In genomic region chr6:35539304-35540009, GRCm38 (mm10) we compare ENCODE assay signal across 8 mouse cellular contexts. TPM values are rescaled to one million over a fixed set of nuclear protein-coding genes. Genes with fewer than 3 reads are reported as not detected.
DNase-seq lines count a peak whose midpoint lies in the region; ATAC-seq and TF ChIP-seq lines count a peak whose summit lies in the region.

Gene Mtpn, minus strand, starts transcription at chr6:35539888.

- no peak for TF ChIP-seq CTCF in liver, embryonic 14.5 days (IDR thresholded peaks at IDR 0.05; ENCODE audit: low read depth)
- TF ChIP-seq CTCF in stomach, postnatal 0 days (IDR thresholded peaks at IDR 0.05; ENCODE audit: low read depth) = peak; percentile 4; the same call in 1 of the 2 replicates

- peaks cover 16% of the 10 kb centered on the region for H3K4me1 ChIP-seq in forebrain, embryonic 10.5 days
- H3K4me1 ChIP-seq in heart, embryonic 15.5 days (replicated peaks) = peaks cover 12% of the 10 kb centered on the region; the same call in 1 of the 2 replicates
- peaks cover 2 to 4% of the 10 kb centered on the region in 2 experiments; a peak in 2 of 4 replicates for H3K4me1 ChIP-seq in liver, embryonic 14.5 days (replicated peaks; ENCODE audit: control insufficient read depth in 2 of 2, insufficient read depth in 2 of 2, low read length in 1 of 2)
- peaks cover 7% of the 10 kb centered on the region; the same call in 1 of the 2 replicates for H3K4me1 ChIP-seq in neural tube, embryonic 11.5 days (ENCODE audit: control insufficient read depth, insufficient read depth, low read length)
- no peaks in the 10 kb centered on the region for H3K4me1 ChIP-seq in stomach, postnatal 0 days (replicated peaks; ENCODE audit: control insufficient read depth, insufficient read depth)

- H3K27me3 ChIP-seq in forebrain, embryonic 10.5 days (ENCODE audit: poor library complexity, severe bottlenecking) = no peaks in the 10 kb centered on the region
- no peaks in the 10 kb centered on the region for H3K27me3 ChIP-seq in heart, embryonic 15.5 days
- H3K27me3 ChIP-seq in liver, embryonic 14.5 days (ENCODE audit: control insufficient read depth, insufficient read depth, low read length) = no peaks in the 10 kb centered on the region
- no peaks in the 10 kb centered on the region for H3K27me3 ChIP-seq in neural tube, embryonic 11.5 days (ENCODE audit: control insufficient read depth, insufficient read depth, low read length)
- no peaks in the 10 kb centered on the region for H3K27me3 ChIP-seq in stomach, postnatal 0 days (ENCODE audit: control insufficient read depth, insufficient read depth, low read length)

- H3K27ac ChIP-seq in forebrain, embryonic 10.5 days = peak within 1 kb of the TSS; percentile 92
- peak within 1 kb of the TSS; percentile 82 for H3K27ac ChIP-seq in heart, embryonic 15.5 days
- peak within 1 kb of the TSS; percentile 72 for H3K27ac ChIP-seq in liver, embryonic 14.5 days
- 0 out of 2 replicates have a peak within 1 kb of the TSS, but pooled peaks have one; percentile 49 for H3K27ac ChIP-seq in neural tube, embryonic 11.5 days (ENCODE audit: low read depth, low read length)
- peak within 1 kb of the TSS; percentile 90 for H3K27ac ChIP-seq in stomach, postnatal 0 days (replicated peaks)

- DNase-seq in CD8-positive naive resting alpha-beta T cell, adult 2 months (ENCODE audit: low read depth in 2 of 2, low spot score in 2 of 2) = peak; percentile 90 to 94
- DNase-seq in c-Kit-positive CD71-negative TER-119-negative erythroid progenitor cells, embryonic 14.5 days (ENCODE audit: low read depth) = peak; percentile 99
- peak; percentile 98 for DNase-seq in forebrain, embryonic 10.5 days (ENCODE audit: extremely low spot score, low spot score)
- peak; percentile 99 to 100 for DNase-seq in kidney, postnatal 25 days
- DNase-seq in liver, embryonic 14.5 days (ENCODE audit: low read depth in 3 of 3, low spot score in 3 of 3) = peak; percentile 97 to 98 (median 97)
- DNase-seq in neural tube, embryonic 11.5 days (ENCODE audit: low spot score) = peak; percentile 98
- peak; percentile 99 for DNase-seq in stomach, postnatal 0 days (ENCODE audit: low spot score)

- no peak for TF ChIP-seq EP300 in liver, embryonic 14.5 days (IDR thresholded peaks at IDR 0.05; ENCODE audit: low read depth)
- TF ChIP-seq EP300 in stomach, postnatal 0 days (optimal IDR thresholded peaks at IDR 0.05) = no peak

- peak within 1 kb of the TSS; percentile 75 for H3K4me3 ChIP-seq in forebrain, embryonic 10.5 days
- H3K4me3 ChIP-seq in heart, embryonic 15.5 days = peak within 1 kb of the TSS; percentile 87
- H3K4me3 ChIP-seq in liver, embryonic 14.5 days (ENCODE audit: insufficient read depth in 1 of 2, low read depth in 2 of 2, low read length in 2 of 2) = peak within 1 kb of the TSS; percentile 74 to 88
- H3K4me3 ChIP-seq in neural tube, embryonic 11.5 days (ENCODE audit: low read depth, low read length) = peak within 1 kb of the TSS; percentile 99
- H3K4me3 ChIP-seq in stomach, postnatal 0 days (ENCODE audit: low read depth, low read length) = peak within 1 kb of the TSS; percentile 97

- peak within 1 kb of the TSS; percentile 78 for H3K4me2 ChIP-seq in heart, embryonic 15.5 days
- H3K4me2 ChIP-seq in liver, embryonic 14.5 days (ENCODE audit: low read depth) = peak within 1 kb of the TSS; percentile 87
- H3K4me2 ChIP-seq in neural tube, embryonic 11.5 days (ENCODE audit: low read depth) = peak within 1 kb of the TSS; percentile 83
- peak within 1 kb of the TSS; percentile 50 for H3K4me2 ChIP-seq in stomach, postnatal 0 days (replicated peaks; ENCODE audit: low read depth)

- peak; percentile 99 for ATAC-seq in heart, embryonic 15.5 days (replicated peaks; ENCODE audit: insufficient number of reproducible peaks, insufficient read depth, low FRiP score, low read depth)
- peak; percentile 99 for ATAC-seq in liver, embryonic 14.5 days (ENCODE audit: insufficient read depth)
- ATAC-seq in neural tube, embryonic 11.5 days (ENCODE audit: insufficient read depth, low FRiP score, low TSS enrichment) = peak; percentile 99
- ATAC-seq in stomach, postnatal 0 days (ENCODE audit: low FRiP score, low TSS enrichment) = peak; percentile 100

- H3K9me3 ChIP-seq in forebrain, embryonic 10.5 days = no peaks in the 10 kb centered on the region
- H3K9me3 ChIP-seq in heart, embryonic 15.5 days (replicated peaks) = no peaks in the 10 kb centered on the region
- no peaks in the 10 kb centered on the region for H3K9me3 ChIP-seq in liver, embryonic 14.5 days (ENCODE audit: control insufficient read depth, low read length)
- no peaks in the 10 kb centered on the region for H3K9me3 ChIP-seq in neural tube, embryonic 11.5 days (ENCODE audit: control insufficient read depth, low read length)
- no peaks in the 10 kb centered on the region for H3K9me3 ChIP-seq in stomach, postnatal 0 days (ENCODE audit: control insufficient read depth, low read length)

- WGBS in forebrain, embryonic 10.5 days = under 1% methylated on average over 61 of the region's 61 CpGs
- 0% methylated on average over 61 of the region's 61 CpGs for WGBS in heart, embryonic 15.5 days
- under 1% methylated on average over 61 of the region's 61 CpGs for WGBS in liver, embryonic 14.5 days (ENCODE audit: insufficient replicate concordance)
- WGBS in neural tube, embryonic 11.5 days = under 1% methylated on average over 58 of the region's 61 CpGs
- WGBS in stomach, postnatal 0 days = under 1% methylated on average over 60 of the region's 61 CpGs

- no peaks in the 10 kb centered on the region; the same call in 1 of the 2 replicates for H3K36me3 ChIP-seq in forebrain, embryonic 10.5 days (replicated peaks)
- H3K36me3 ChIP-seq in heart, embryonic 15.5 days = no peaks in the 10 kb centered on the region
- H3K36me3 ChIP-seq in liver, embryonic 14.5 days (replicated peaks; ENCODE audit: control insufficient read depth, insufficient read depth, low read depth) = no peaks in the 10 kb centered on the region
- H3K36me3 ChIP-seq in neural tube, embryonic 11.5 days (ENCODE audit: control insufficient read depth, insufficient read depth, low read length) = no peaks in the 10 kb centered on the region
- H3K36me3 ChIP-seq in stomach, postnatal 0 days (ENCODE audit: control insufficient read depth, insufficient read depth, low read length) = no peaks in the 10 kb centered on the region

- H3K9ac ChIP-seq in heart, embryonic 15.5 days = peak within 1 kb of the TSS; percentile 93
- H3K9ac ChIP-seq in liver, embryonic 14.5 days (replicated peaks) = peak within 1 kb of the TSS; percentile 73
- peak within 1 kb of the TSS; percentile 95 for H3K9ac ChIP-seq in neural tube, embryonic 11.5 days (ENCODE audit: low read length)
- H3K9ac ChIP-seq in stomach, postnatal 0 days (ENCODE audit: low read length) = peak within 1 kb of the TSS; percentile 96

RNA-seq across cellular contexts. Expression of gene Mtpn, which starts in this region (rescaled TPM):
- polyA plus RNA-seq in forebrain, embryonic 10.5 days (2016; fragmentation: Nextera tagmentation; extraction: Ambion mirVana) = 153 and 157 TPM in 2 replicates
- polyA plus RNA-seq in heart, embryonic 15.5 days (2015; fragmentation: Nextera tagmentation; extraction: Ambion mirVana) = 81.1 and 98.9 TPM in 2 replicates
- 14.5 and 20.4 TPM in 2 replicates for polyA plus RNA-seq in liver, embryonic 14.5 days (2012; rRNA removed)
- polyA plus RNA-seq in liver, embryonic 14.5 days (2014; fragmentation: Nextera tagmentation; extraction: Ambion mirVana) = 30.8 and 34.4 TPM in 2 replicates
- 142 and 153 TPM in 2 replicates for polyA plus RNA-seq in neural tube, embryonic 11.5 days (2014; fragmentation: Nextera tagmentation; extraction: Ambion mirVana)
- polyA plus RNA-seq in stomach, postnatal 0 days (2015; fragmentation: Nextera tagmentation; extraction: Ambion mirVana) = 73.9 and 77.4 TPM in 2 replicates

Comparison
In these comparisons a context has a peak if more than half of its experiments do, and no peak if none do; other contexts are left out.
1. Peak in every context shown above with its lines: DNase-seq, ATAC-seq, H3K4me3 ChIP-seq and H3K27ac ChIP-seq.